Mouse (Mus musculus): Measurements from ENCODE around the gene Gnpat. TPM values are rescaled to one million over a fixed set of nuclear protein-coding genes. Genes with fewer than 3 reads are reported as not detected.

The Gnpat gene
- polyA plus RNA-seq, 2 experiments from 2014 or later: 36.5 TPM

Other genes starting within 250 kb of the Gnpat start
- 1 to 10 TPM in 1 of 2 experiments, under 1 TPM in 1; 0.82 to 1.3 TPM for gene 2310022B05Rik, start 199.7 kb upstream of the Gnpat start, polyA plus RNA-seq (2017; shearing (Covaris generic))
- gene Ttc13, start 141.1 kb upstream of the Gnpat start, polyA plus RNA-seq (2017; shearing (Covaris generic)): 10 to 100 TPM; 31.1 to 42.0 TPM
- gene Arv1, start 140.9 kb upstream of the Gnpat start, polyA plus RNA-seq (2017; shearing (Covaris generic)): 10 to 100 TPM; 19.8 to 21.9 TPM
- gene Fam89a, start 111.2 kb upstream of the Gnpat start, polyA plus RNA-seq (2017; shearing (Covaris generic)): 1 to 10 TPM in 1 of 2 experiments, under 1 TPM in 1; 0.50 to 1.1 TPM
- gene Trim67, start 69.9 kb upstream of the Gnpat start, polyA plus RNA-seq (2017; shearing (Covaris generic)): not detected
- gene 2810004N23Rik, start 87 bp downstream of the Gnpat start, polyA plus RNA-seq (2017; shearing (Covaris generic)): 10 to 100 TPM; 28.2 to 28.7 TPM
- gene Exoc8, start 34.7 kb downstream of the Gnpat start, polyA plus RNA-seq (2017; shearing (Covaris generic)): 1 to 10 TPM; 5.3 to 8.3 TPM
- gene Sprtn, start 34.9 kb downstream of the Gnpat start, polyA plus RNA-seq (2017; shearing (Covaris generic)): 1 to 10 TPM; 6.6 to 8.4 TPM
- gene Egln1, start 86.3 kb downstream of the Gnpat start, polyA plus RNA-seq (2017; shearing (Covaris generic)): 10 to 100 TPM in 1 of 2 experiments, 1 to 10 TPM in 1; 9.3 to 12.4 TPM
- 10 to 100 TPM; 67.9 to 73.2 TPM for gene Tsnax, start 150.0 kb downstream of the Gnpat start, polyA plus RNA-seq (2017; shearing (Covaris generic))
- under 1 TPM; 0.37 to 0.56 TPM for gene Disc1, start 191.2 kb downstream of the Gnpat start, polyA plus RNA-seq (2017; shearing (Covaris generic))

Data from activated CD4-positive, CD25-positive, alpha-beta regulatory T cell, adult 4 months (primary cell).